Mouse (Mus musculus) kidney, postnatal 0 days (tissue): ENCODE results near the gene Btc. TPM values are rescaled to one million over a fixed set of nuclear protein-coding genes. Genes with fewer than 3 reads are reported as not detected.

ENCODE experiments used
- ATAC-seq: fragments of 200-750 bp; cut with Nextera tagmentation; replicated peaks from 2 replicates; pipeline ENCODE4 v1.8.0; 2017; ENCODE audit warnings: low read depth, moderate number of reproducible peaks, moderate TSS enrichment, moderate library complexity; ENCODE audit not compliant: low FRiP score
- DNase-seq: peaks from one replicate; pipeline ENCODE4 v3.0.0-alpha.2; 2016; ENCODE audit warnings: low spot score
- H3K27ac ChIP-seq: fragments of 300-500 bp; sonication (generic); 2 replicates; pipeline ENCODE4 v1.5.1; 2014; ENCODE audit warnings: mild to moderate bottlenecking
- H3K27me3 ChIP-seq: fragments of 300-500 bp; sonication (generic); 2 replicates; pipeline ENCODE4 v1.6.1; 2014; ENCODE audit warnings: low read length, mixed read lengths; ENCODE audit not compliant: insufficient read depth
- H3K36me3 ChIP-seq: fragments of 300-500 bp; sonication (generic); 2 replicates; pipeline ENCODE4 v1.6.1; 2014; ENCODE audit warnings: low read length, mixed read lengths; ENCODE audit not compliant: insufficient read depth
- H3K4me1 ChIP-seq: fragments of 300-500 bp; sonication (generic); replicated peaks from 2 replicates; pipeline ENCODE4 v1.6.1; 2014; ENCODE audit warnings: antibody characterized with exemption, low read length, mixed read lengths; ENCODE audit not compliant: insufficient read depth
- H3K4me2 ChIP-seq: fragments of 300-500 bp; sonication (generic); 2 replicates; pipeline ENCODE4 v1.6.1; 2014; ENCODE audit warnings: mild to moderate bottlenecking, low read length, moderate library complexity, mixed read lengths
- H3K4me3 ChIP-seq: fragments of 300-500 bp; sonication (generic); replicated peaks from 2 replicates; pipeline ENCODE4 v1.5.1; 2014; ENCODE audit warnings: low read depth, low read length
- H3K9ac ChIP-seq: fragments of 300-500 bp; sonication (generic); 2 replicates; pipeline ENCODE4 v1.6.1; 2014; ENCODE audit warnings: low read depth, low read length
- H3K9me3 ChIP-seq: fragments of 300-500 bp; sonication (generic); replicated peaks from 2 replicates; pipeline ENCODE4 v1.6.1; 2016; ENCODE audit warnings: low read length, inconsistent platforms, mixed read lengths
- CTCF ChIP-seq: IDR thresholded peaks from 2 replicates; pipeline ENCODE4 v1.5.1; 2016; ENCODE audit warnings: antibody characterized with exemption, low read depth, mild to moderate bottlenecking, moderate library complexity
- WGBS: fragments of 180-500 bp; shearing (Covaris S2); extraction: QIAGEN DNeasy Blood & Tissue Kit; methylation state at CpG from one replicate; pipeline ENCODE4 v1.1.7; 2014; 5-methylcytosine and 5-hydroxymethylcytosine counted together
- polyA plus RNA-seq: library from polyadenylated mRNA; unstranded; fragments of >200 nt; fragmentation: Nextera tagmentation; extraction: Ambion mirVana; gene quantifications from 2 replicates; pipeline ENCODE4 v1.2.1, GENCODE M21; 2015

The Btc gene
- polyA plus RNA-seq, 1 experiment from 2014 or later, result 21.4 TPM

DNA sequence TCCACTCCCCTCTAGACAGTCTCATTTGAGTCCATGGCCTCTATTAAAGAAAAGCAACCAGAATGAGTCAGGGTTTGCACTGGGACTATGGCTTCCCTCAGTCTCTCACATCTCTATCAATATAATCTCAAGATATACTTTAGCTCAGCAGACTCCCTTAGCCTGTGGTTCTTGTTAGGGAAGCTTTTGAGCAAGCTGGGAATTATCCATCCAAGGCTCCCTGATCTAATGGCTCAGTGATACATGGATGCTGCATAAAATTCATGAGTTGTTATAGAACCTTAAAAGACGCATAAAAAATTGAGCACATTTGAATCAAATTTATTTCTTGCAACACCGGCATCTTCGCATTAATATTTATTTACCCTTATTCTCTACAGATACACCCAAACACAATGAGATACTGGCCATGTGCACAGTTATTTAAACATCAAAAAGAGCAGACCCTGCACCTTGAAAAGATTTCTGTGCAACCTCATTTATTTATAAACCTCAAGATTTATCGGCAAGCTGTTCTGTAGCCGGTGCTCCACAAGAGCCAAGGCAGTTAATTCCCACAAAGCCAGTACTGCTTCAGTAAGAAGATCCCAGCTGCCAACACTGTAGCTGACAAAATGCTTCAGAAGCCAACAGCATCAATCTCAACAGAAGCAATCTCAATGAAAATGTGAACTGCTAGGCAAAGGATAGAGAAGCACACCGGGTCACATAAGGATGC, 39.4 kb downstream of the Btc start:
- H3K9me3 ChIP-seq, result no peaks in the 10 kb centered on the region
- no peak overlapping the region for H3K27ac ChIP-seq
- H3K27me3 ChIP-seq, result no peaks in the 10 kb centered on the region
- H3K36me3 ChIP-seq, result no peaks in the 10 kb centered on the region
- ATAC-seq (no peak), DNase-seq (no peak)
- no peak for TF ChIP-seq CTCF
- H3K4me3 ChIP-seq, result no peak overlapping the region
- H3K4me1 ChIP-seq, result no peaks in the 10 kb centered on the region
- H3K9ac ChIP-seq, result no peak overlapping the region
- 92% methylated on average over 6 of the region's 6 CpGs for WGBS
- no peak overlapping the region for H3K4me2 ChIP-seq

DNA sequence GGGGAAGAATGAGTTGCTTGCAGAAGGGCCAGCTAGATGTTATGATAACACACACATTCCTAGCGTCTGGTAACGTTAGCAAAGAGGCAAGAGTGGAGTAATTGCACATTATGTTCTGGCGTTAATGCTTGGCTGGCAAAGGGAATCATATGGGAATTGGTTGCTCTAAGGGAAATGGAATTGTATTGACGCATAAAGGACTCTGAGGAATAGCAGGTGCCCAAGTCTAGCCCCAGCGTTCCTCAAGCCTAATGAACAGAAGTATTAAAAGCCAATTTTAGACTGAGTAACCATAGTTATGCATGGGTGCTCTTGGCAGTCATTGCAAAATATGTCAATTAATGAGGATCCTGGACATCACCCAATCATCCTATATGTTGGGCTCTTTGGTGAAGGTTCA, 50.1 kb downstream of the Btc start:
- DNase-seq (peak; percentile 12), ATAC-seq (no peak)
- no peak for TF ChIP-seq CTCF
- H3K27me3 ChIP-seq, result no peaks in the 10 kb centered on the region
- H3K4me1 ChIP-seq, result no peaks in the 10 kb centered on the region
- WGBS, result 45% methylated on average over 5 of the region's 5 CpGs
- no peak overlapping the region for H3K27ac ChIP-seq
- no peak overlapping the region for H3K4me2 ChIP-seq
- H3K4me3 ChIP-seq, result no peak overlapping the region
- no peaks in the 10 kb centered on the region for H3K9me3 ChIP-seq
- H3K9ac ChIP-seq, result no peak overlapping the region
- no peaks in the 10 kb centered on the region for H3K36me3 ChIP-seq

DNA sequence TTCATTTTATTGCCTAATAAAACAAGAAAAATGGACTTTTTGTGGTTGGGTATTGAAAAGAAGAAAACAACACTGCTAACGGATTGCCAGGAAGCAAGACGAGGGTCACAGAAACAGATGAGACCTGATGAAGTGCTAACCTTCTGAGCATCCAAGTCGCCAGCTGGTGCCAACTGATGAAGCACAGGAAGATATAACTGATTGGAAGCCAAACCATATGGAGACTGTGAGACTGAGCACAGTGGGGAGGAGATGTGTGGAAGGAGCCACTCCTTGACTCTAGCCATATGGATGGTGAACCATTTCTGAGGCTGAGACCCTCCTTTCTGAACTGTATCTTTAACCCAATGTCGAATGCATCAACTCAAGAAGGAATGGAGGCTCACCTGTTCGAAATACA, 57.1 kb downstream of the Btc start:
- no peak overlapping the region for H3K9ac ChIP-seq
- DNase-seq, result no peak
- no peak overlapping the region for H3K27ac ChIP-seq
- no peaks in the 10 kb centered on the region for H3K27me3 ChIP-seq
- H3K4me2 ChIP-seq, result no peak overlapping the region
- no peak for ATAC-seq
- H3K4me3 ChIP-seq, result no peak overlapping the region
- 61% methylated on average over 5 of the region's 5 CpGs for WGBS
- no peak for TF ChIP-seq CTCF
- no peaks in the 10 kb centered on the region for H3K36me3 ChIP-seq
- H3K4me1 ChIP-seq, result no peaks in the 10 kb centered on the region
- H3K9me3 ChIP-seq, result no peaks in the 10 kb centered on the region

DNA sequence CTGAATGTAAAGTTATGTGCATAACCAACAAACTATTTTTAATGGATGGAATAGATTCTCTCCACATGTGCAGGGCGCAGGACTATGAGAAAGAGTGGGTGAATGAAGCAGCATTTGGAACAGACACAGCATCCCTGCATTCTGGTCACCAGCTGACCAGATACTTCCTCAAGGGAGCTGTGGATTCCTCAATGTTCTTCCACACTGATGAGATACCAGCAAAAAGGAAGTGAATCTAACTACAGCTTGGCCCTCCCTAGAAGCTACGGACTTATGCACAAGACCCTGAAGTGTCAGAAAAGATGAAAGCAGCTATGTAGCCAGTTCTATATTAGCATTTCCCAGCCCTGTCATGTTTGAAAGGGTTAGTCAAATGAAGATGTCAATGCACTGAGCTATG, 57.7 kb downstream of the Btc start:
- DNase-seq (no peak), ATAC-seq (no peak)
- Histone ChIP-seq H3K27ac (no peak overlapping the region), H3K27me3 (no peaks in the 10 kb centered on the region), H3K4me2 (no peak overlapping the region), H3K36me3 (no peaks in the 10 kb centered on the region), H3K4me3 (no peak overlapping the region), H3K4me1 (no peaks in the 10 kb centered on the region), H3K9me3 (no peaks in the 10 kb centered on the region), H3K9ac (no peak overlapping the region)
- no peak for TF ChIP-seq CTCF
- 77% methylated on average over 2 of the region's 2 CpGs for WGBS

DNA sequence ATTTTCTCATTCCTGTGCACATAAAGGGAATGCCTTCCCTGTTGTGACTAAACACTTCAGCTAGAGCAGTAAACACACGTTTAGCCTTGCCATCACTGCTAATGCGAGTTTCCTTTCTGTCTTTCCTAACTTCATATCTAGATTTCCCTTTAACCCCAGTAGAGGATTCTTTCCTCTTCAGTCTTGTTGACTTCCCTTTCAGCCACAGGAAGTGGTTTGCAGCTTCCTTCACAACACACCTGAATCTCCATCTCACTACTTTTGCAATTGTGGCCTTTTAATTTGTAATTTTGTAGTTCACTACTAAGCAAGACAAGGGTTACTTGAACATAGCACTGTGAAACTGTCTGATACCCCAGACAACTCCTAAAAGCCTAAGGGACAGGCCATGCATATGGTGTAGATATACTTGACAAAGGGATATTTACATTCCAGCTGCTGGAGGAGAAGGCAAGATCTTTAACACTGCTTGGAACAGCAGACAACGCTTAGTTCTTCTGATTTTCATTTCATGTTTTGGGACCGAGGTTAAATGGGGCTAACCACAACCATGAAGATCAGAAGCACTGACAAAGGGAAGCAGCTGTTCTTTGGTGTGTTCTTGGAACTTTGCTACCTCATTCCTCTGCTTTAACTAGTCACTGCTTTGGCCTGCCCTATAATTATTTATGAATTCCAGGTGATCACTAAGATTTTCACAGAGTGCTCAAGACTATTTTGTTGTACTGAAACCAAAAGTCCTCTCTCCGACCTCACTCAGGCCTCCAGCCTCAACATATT, 60.6 kb downstream of the Btc start:
- DNase-seq (no peak), ATAC-seq (no peak)
- no peak for TF ChIP-seq CTCF
- 74% methylated on average over 5 of the region's 5 CpGs for WGBS
- H3K4me3 ChIP-seq, result no peak overlapping the region
- H3K36me3 ChIP-seq, result no peaks in the 10 kb centered on the region
- no peak overlapping the region for H3K27ac ChIP-seq
- no peaks in the 10 kb centered on the region for H3K4me1 ChIP-seq
- no peaks in the 10 kb centered on the region for H3K27me3 ChIP-seq
- H3K4me2 ChIP-seq, result no peak overlapping the region
- H3K9ac ChIP-seq, result no peak overlapping the region
- no peaks in the 10 kb centered on the region for H3K9me3 ChIP-seq

DNA sequence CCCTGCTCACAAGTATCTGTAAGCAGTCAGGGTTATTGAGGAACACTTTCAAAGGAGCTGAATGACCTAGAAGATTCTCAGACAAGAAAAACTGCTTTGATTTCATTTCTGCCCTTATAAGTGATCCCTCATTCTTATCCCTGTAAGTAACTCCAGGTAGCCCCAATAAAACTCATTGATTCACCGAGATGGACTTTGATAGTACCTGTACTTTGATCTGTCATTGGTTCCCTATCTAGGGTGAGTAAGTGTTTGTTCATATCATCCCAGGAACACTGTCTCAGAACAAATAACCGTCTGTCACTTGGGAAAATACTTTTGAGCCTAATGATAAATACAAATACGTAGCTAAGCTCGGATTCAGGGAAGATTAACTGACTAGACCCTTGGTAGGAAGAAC, 68.6 kb downstream of the Btc start:
- Histone ChIP-seq H3K9ac (no peak overlapping the region), H3K27ac (no peak overlapping the region), H3K36me3 (no peaks in the 10 kb centered on the region), H3K4me2 (no peak overlapping the region), H3K4me3 (no peak overlapping the region), H3K9me3 (no peaks in the 10 kb centered on the region), H3K4me1 (no peaks in the 10 kb centered on the region), H3K27me3 (no peaks in the 10 kb centered on the region)
- no peak for DNase-seq
- no peak for ATAC-seq
- TF ChIP-seq CTCF, result no peak
- 85% methylated on average over 4 of the region's 4 CpGs for WGBS
